Mouse (Mus musculus) G1E (cell line): ENCODE data around the gene Dnaja1.

Experiments used
- CTCF ChIP-seq: IDR thresholded peaks from 2 replicates; pipeline ENCODE4 v1.5.1; 2012; ENCODE audit warnings: low read depth, low read length, inconsistent platforms, mixed read lengths
- GATA1 ChIP-seq: IDR thresholded peaks from 2 replicates; pipeline ENCODE4 v1.6.1; 2012; ENCODE audit warnings: borderline replicate concordance, low read length, inconsistent platforms, mixed read lengths

GRCm38 (mm10) chr4:40701796-40702195, 20.2 kb upstream of the Dnaja1 start:
- TF ChIP-seq CTCF (no peak), GATA1 (no peak)
